Mouse (Mus musculus) brain, embryonic 18.5 days (tissue): ENCODE data around the gene Ucp2.
A peak's percentile ranks its signal among the peaks of the same experiment; 100 is the strongest.
"Not testable (repeated sequence)": the region's sequence is repeated elsewhere in the genome, so short reads cannot be mapped to it uniquely, and the experiment has no call there.

Experiments used
- DNase-seq: peaks from one replicate; pipeline ENCODE4 v3.0.0-alpha.2; 2012; ENCODE audit warnings: low read depth, low spot score

Ucp2 gene

GRCm38 (mm10) chr7:100479823-100480164 is 13.3 kb upstream of the Ucp2 start:
- no peak for DNase-seq

- DNase-seq = no peak
These were observed 13.0 kb upstream of the Ucp2 start for GRCm38 (mm10) chr7:100480175-100480574.

GRCm38 (mm10) chr7:100482046-100482445 is 11.1 kb upstream of the Ucp2 start:
- DNase-seq = not testable (repeated sequence)

GRCm38 (mm10) chr7:100484493-100484892 is 8.6 kb upstream of the Ucp2 start:
- no peak for DNase-seq

- no peak for DNase-seq
These were observed 5.8 kb upstream of the Ucp2 start for GRCm38 (mm10) chr7:100487301-100487700.

GRCm38 (mm10) chr7:100488474-100489048 is 4.6 kb upstream of the Ucp2 start:
- no peak for DNase-seq

- no peak for DNase-seq
These were observed 583 bp upstream of the Ucp2 start for GRCm38 (mm10) chr7:100492391-100493116.

- no peak for DNase-seq
These were observed 612 bp downstream of the Ucp2 start for GRCm38 (mm10) chr7:100493484-100494414.

GRCm38 (mm10) chr7:100494415-100494831 is 1.3 kb downstream of the Ucp2 start:
- DNase-seq = no peak

- no peak for DNase-seq
These were observed 1.9 kb downstream of the Ucp2 start for GRCm38 (mm10) chr7:100495042-100495441.

- DNase-seq = peak; percentile 67
These were observed 2.6 kb downstream of the Ucp2 start for GRCm38 (mm10) chr7:100495581-100496251.

GRCm38 (mm10) chr7:100496371-100496770 is 3.2 kb downstream of the Ucp2 start:
- no peak for DNase-seq

- no peak for DNase-seq
These were observed 3.7 kb downstream of the Ucp2 start for GRCm38 (mm10) chr7:100496791-100497190.

GRCm38 (mm10) chr7:100497402-100497801 is 4.3 kb downstream of the Ucp2 start:
- DNase-seq = no peak

GRCm38 (mm10) chr7:100497982-100498381 is 4.8 kb downstream of the Ucp2 start:
- no peak for DNase-seq

- DNase-seq = no peak
These were observed 6.3 kb downstream of the Ucp2 start for GRCm38 (mm10) chr7:100499465-100499864.

- DNase-seq = no peak
These were observed 7.3 kb downstream of the Ucp2 start for GRCm38 (mm10) chr7:100500276-100500977.

GRCm38 (mm10) chr7:100501027-100501843 is 8.1 kb downstream of the Ucp2 start:
- DNase-seq = no peak

GRCm38 (mm10) chr7:100501844-100502373 is 8.8 kb downstream of the Ucp2 start:
- no peak for DNase-seq

GRCm38 (mm10) chr7:100502374-100502922 is 9.3 kb downstream of the Ucp2 start:
- DNase-seq = no peak
